Mouse (Mus musculus) MEL (cell line): Measurements from ENCODE around the gene Sh3gl3. TPM values are rescaled to one million over a fixed set of nuclear protein-coding genes. Genes with fewer than 3 reads are reported as not detected.

Source experiments
- DNase-seq: peaks from one replicate; pipeline ENCODE4 v3.0.0; 2011; ENCODE audit warnings: low read depth, low spot score
- H3K27ac ChIP-seq: 2 replicates; pipeline ENCODE4 v1.5.1; 2012; ENCODE audit warnings: low read depth, mild to moderate bottlenecking, control low read depth, low read length, moderate library complexity; ENCODE audit not compliant: control insufficient read depth
- H3K27me3 ChIP-seq, 2 experiments: fragments of 150-350 bp in 1 of 2; sonication (generic) in 1 of 2; 2 replicates each; pipeline ENCODE4 v1.6.1; 2012; ENCODE audit warnings: low read length in 2 of 2, mild to moderate bottlenecking in 2 of 2, improper control_type of control experiment in 1 of 2, moderate library complexity in 1 of 2; ENCODE audit not compliant: insufficient read depth in 2 of 2, control insufficient read depth in 1 of 2
- H3K36me3 ChIP-seq, 2 experiments: 2 replicates each; pipeline ENCODE4 v1.6.1; 2012 to 2014; ENCODE audit warnings: low read length in 2 of 2, improper control_type of control experiment in 1 of 2, inconsistent platforms in 1 of 2, mild to moderate bottlenecking in 1 of 2; ENCODE audit not compliant: insufficient read depth in 2 of 2, control insufficient read depth in 1 of 2
- H3K4me1 ChIP-seq, 2 experiments: fragments of 150-350 bp in 1 of 2; sonication (generic) in 1 of 2; 2 replicates each; pipeline ENCODE4 v1.6.1; 2012; ENCODE audit warnings: low read length in 2 of 2, improper control_type of control experiment in 1 of 2, mild to moderate bottlenecking in 1 of 2; ENCODE audit not compliant: insufficient read depth in 2 of 2, control insufficient read depth in 1 of 2
- H3K4me3 ChIP-seq, 2 experiments: fragments of 150-350 bp in 1 of 2; sonication (generic) in 1 of 2; 2 replicates each; pipeline ENCODE4 v1.5.1; 2012; ENCODE audit warnings: low read depth in 2 of 2, low read length in 2 of 2, mild to moderate bottlenecking in 2 of 2, moderate library complexity in 2 of 2, control low read depth in 1 of 2, improper control_type of control experiment in 1 of 2; ENCODE audit not compliant: control insufficient read depth in 1 of 2, insufficient read depth in 1 of 2
- H3K79me2 ChIP-seq: 2 replicates; pipeline ENCODE4 v1.6.1; 2012; ENCODE audit warnings: mild to moderate bottlenecking, low read length, moderate library complexity; ENCODE audit not compliant: control insufficient read depth, poor library complexity, insufficient read depth
- H3K9ac ChIP-seq: 2 replicates; pipeline ENCODE4 v1.6.1; 2012; ENCODE audit warnings: low read depth, mild to moderate bottlenecking, control low read depth, low read length, moderate library complexity; ENCODE audit not compliant: control insufficient read depth, poor library complexity, severe bottlenecking
- H3K9me3 ChIP-seq: fragments of 150-350 bp; sonication (generic); replicated peaks from 2 replicates; pipeline ENCODE4 v1.6.1; 2012; ENCODE audit warnings: mild to moderate bottlenecking, low read length, improper control_type of control experiment, moderate library complexity; ENCODE audit not compliant: insufficient read depth
- BHLHE40 ChIP-seq: IDR thresholded peaks from 2 replicates; pipeline ENCODE4 v1.6.1; 2012; ENCODE audit warnings: low read depth, mild to moderate bottlenecking, inconsistent platforms, low read length, improper control_type of control experiment, borderline replicate concordance
- CHD2 ChIP-seq: IDR thresholded peaks from 2 replicates; pipeline ENCODE4 v1.6.1; 2011; ENCODE audit warnings: low read length, improper control_type of control experiment
- CTCF ChIP-seq, 3 experiments: IDR thresholded peaks in 2 of 3; conservative IDR thresholded peaks in 1 of 3; 2 replicates each; pipeline ENCODE4 v1.5.1; 2011 to 2012; ENCODE audit warnings: low read length in 3 of 3, low read depth in 2 of 3, mild to moderate bottlenecking in 2 of 3, improper control_type of control experiment in 1 of 3, inconsistent platforms in 1 of 3, mixed read lengths in 1 of 3, moderate library complexity in 1 of 3; ENCODE audit not compliant: control insufficient read depth in 1 of 3, insufficient read depth in 1 of 3, poor library complexity in 1 of 3, severe bottlenecking in 1 of 3
- E2F4 ChIP-seq: IDR thresholded peaks from 2 replicates; pipeline ENCODE4 v1.6.1; 2011; ENCODE audit warnings: low read depth, low read length, improper control_type of control experiment, borderline replicate concordance
- ETS1 ChIP-seq: IDR thresholded peaks from 2 replicates; pipeline ENCODE4 v1.6.1; 2012; ENCODE audit warnings: low read depth, mild to moderate bottlenecking, inconsistent platforms, low read length, improper control_type of control experiment, moderate library complexity
- GATA1 ChIP-seq: IDR thresholded peaks from 2 replicates; pipeline ENCODE4 v1.6.1; 2011; ENCODE audit warnings: low read depth, low read length, improper control_type of control experiment
- KAT2A ChIP-seq: conservative IDR thresholded peaks from 2 replicates; pipeline ENCODE4 v1.6.1; 2012; ENCODE audit warnings: low read depth, low read length, improper control_type of control experiment, inconsistent platforms
- MAZ ChIP-seq: IDR thresholded peaks from 2 replicates; pipeline ENCODE4 v1.6.1; 2012; ENCODE audit warnings: low read depth, mild to moderate bottlenecking, inconsistent platforms, low read length, improper control_type of control experiment
- MYB ChIP-seq: IDR thresholded peaks from 2 replicates; pipeline ENCODE4 v1.6.1; 2011; ENCODE audit warnings: mild to moderate bottlenecking, low read depth, low read length, improper control_type of control experiment
- MYC ChIP-seq: IDR thresholded peaks from 2 replicates; pipeline ENCODE4 v1.6.1; 2011; ENCODE audit warnings: low read depth, mild to moderate bottlenecking, low read length, improper control_type of control experiment, moderate library complexity
- POLR2A ChIP-seq, 2 experiments: IDR thresholded peaks; 2 replicates each; pipeline ENCODE4 v1.6.1; 2011 to 2012; ENCODE audit warnings: low read length in 2 of 2, mild to moderate bottlenecking in 2 of 2, control low read depth in 1 of 2, improper control_type of control experiment in 1 of 2, low read depth in 1 of 2, moderate library complexity in 1 of 2; ENCODE audit not compliant: control insufficient read depth in 1 of 2, insufficient read depth in 1 of 2, poor library complexity in 1 of 2
- POLR2AphosphoS2 ChIP-seq: IDR thresholded peaks from 2 replicates; pipeline ENCODE4 v1.6.1; 2011; ENCODE audit warnings: low read length, improper control_type of control experiment
- RAD21 ChIP-seq: IDR thresholded peaks from 2 replicates; pipeline ENCODE4 v1.6.1; 2011; ENCODE audit warnings: mild to moderate bottlenecking, low read depth, low read length, improper control_type of control experiment
- RCOR1 ChIP-seq: IDR thresholded peaks from 2 replicates; pipeline ENCODE4 v1.6.1; 2012; ENCODE audit warnings: low read depth, mild to moderate bottlenecking, inconsistent platforms, low read length, improper control_type of control experiment
- SMC3 ChIP-seq: IDR thresholded peaks from 2 replicates; pipeline ENCODE4 v1.6.1; 2011; ENCODE audit warnings: low read depth, low read length, improper control_type of control experiment
- TCF12 ChIP-seq: IDR thresholded peaks from 2 replicates; pipeline ENCODE4 v1.6.1; 2014; ENCODE audit warnings: low read depth, mild to moderate bottlenecking, inconsistent platforms, low read length, improper control_type of control experiment, moderate library complexity
- USF2 ChIP-seq, 2 experiments: IDR thresholded peaks; 2 replicates each; pipeline ENCODE4 v1.6.1; 2011 to 2012; ENCODE audit warnings: improper control_type of control experiment in 2 of 2, low read length in 2 of 2, borderline replicate concordance in 1 of 2, inconsistent platforms in 1 of 2, low read depth in 1 of 2, mild to moderate bottlenecking in 1 of 2; ENCODE audit not compliant: insufficient read depth in 1 of 2
- ZC3H11A ChIP-seq: IDR thresholded peaks from 2 replicates; pipeline ENCODE4 v1.6.1; 2012; ENCODE audit warnings: low read depth, mild to moderate bottlenecking, inconsistent platforms, low read length, improper control_type of control experiment
- ZMIZ1 ChIP-seq: IDR thresholded peaks from 2 replicates; pipeline ENCODE4 v1.6.1; 2012; ENCODE audit warnings: low read depth, mild to moderate bottlenecking, inconsistent platforms, low read length, improper control_type of control experiment, moderate library complexity
- ZNF384 ChIP-seq: IDR thresholded peaks from 2 replicates; pipeline ENCODE4 v1.6.1; 2012; ENCODE audit warnings: low read depth, mild to moderate bottlenecking, inconsistent platforms, low read length, improper control_type of control experiment
- polyA plus RNA-seq, 2 experiments: library from polyadenylated mRNA; stranded (reverse) in 1 of 2; unstranded in 1 of 2; fragments of >175 nt in 1 of 2; fragments of >200 nt in 1 of 2; gene quantifications; 2 replicates each; pipeline versions ENCODE4 v1.2.1 to v1.2.4; 2012; ENCODE audit warnings: low replicate concordance in 2 of 2, low read depth in 1 of 2; ENCODE audit not compliant: insufficient read length in 2 of 2, insufficient read depth in 1 of 2, missing spikeins in 1 of 2
- total RNA-seq: library from RNA; depleted of rRNA; stranded (reverse); fragments of 300-350 nt; gene quantifications from 2 replicates; pipeline ENCODE4 v1.2.3, GENCODE M21; 2012

The Sh3gl3 gene
- total and polyA plus RNA-seq, 3 experiments = not detected

DNA sequence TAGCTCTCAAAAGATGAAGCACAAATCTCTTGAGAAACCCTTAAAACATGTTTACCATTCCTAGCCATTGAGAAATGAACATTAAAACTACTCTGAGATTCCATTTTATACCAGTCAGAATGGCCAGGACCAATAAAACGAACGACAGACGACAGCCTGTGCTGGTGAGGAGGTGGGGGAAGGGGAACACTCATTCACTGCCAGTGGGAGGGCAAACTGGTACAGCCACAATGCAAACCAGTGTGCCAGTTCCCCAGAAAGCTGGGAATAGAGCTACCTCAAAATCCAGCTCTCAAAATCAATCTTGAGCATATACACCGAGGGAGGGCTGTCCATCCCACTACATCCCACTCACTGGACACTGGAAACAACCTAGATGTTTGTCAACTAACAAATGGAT, 153.6 kb downstream of the Sh3gl3 start:
- H3K36me3 ChIP-seq = no peaks in the 10 kb centered on the region
- no peak overlapping the region for H3K4me3 ChIP-seq
- no peak for TF ChIP-seq POLR2A (IDR thresholded peaks at IDR 0.05; ENCODE audit: control insufficient read depth in 1 of 2, insufficient read depth in 1 of 2, low read depth in 1 of 2, low read length in 2 of 2, poor library complexity in 1 of 2)
- no peak for TF ChIP-seq E2F4
- TF ChIP-seq POLR2AphosphoS2 = no peak
- TF ChIP-seq RAD21 = no peak
- no peak for TF ChIP-seq MAZ
- no peak for TF ChIP-seq ZMIZ1
- TF ChIP-seq MYB = no peak
- no peak for TF ChIP-seq BHLHE40
- TF ChIP-seq USF2 (IDR thresholded peaks at IDR 0.05; ENCODE audit: borderline replicate concordance in 1 of 2, insufficient read depth in 1 of 2, low read depth in 1 of 2, low read length in 2 of 2) = no peak
- TF ChIP-seq RCOR1 = no peak
- no peak for TF ChIP-seq ETS1
- TF ChIP-seq ZC3H11A = no peak
- TF ChIP-seq MYC = no peak
- TF ChIP-seq CHD2 = no peak
- no peak for TF ChIP-seq ZNF384
- no peak for TF ChIP-seq CTCF (IDR thresholded peaks at IDR 0.05 in 2 of 3, conservative IDR thresholded peaks at IDR 0.05 in 1 of 3; ENCODE audit: control insufficient read depth in 1 of 3, insufficient read depth in 1 of 3, low read depth in 2 of 3, low read length in 3 of 3, poor library complexity in 1 of 3, severe bottlenecking in 1 of 3)
- TF ChIP-seq SMC3 = no peak
- no peak for TF ChIP-seq GATA1
- TF ChIP-seq TCF12 = no peak
- H3K4me1 ChIP-seq = no peaks in the 10 kb centered on the region
- no peaks in the 10 kb centered on the region for H3K27me3 ChIP-seq
- no peak overlapping the region for H3K27ac ChIP-seq
- H3K79me2 ChIP-seq = no peaks in the 10 kb centered on the region
- H3K9me3 ChIP-seq = no peaks in the 10 kb centered on the region
- no peak for DNase-seq
- no peak overlapping the region for H3K9ac ChIP-seq

DNA sequence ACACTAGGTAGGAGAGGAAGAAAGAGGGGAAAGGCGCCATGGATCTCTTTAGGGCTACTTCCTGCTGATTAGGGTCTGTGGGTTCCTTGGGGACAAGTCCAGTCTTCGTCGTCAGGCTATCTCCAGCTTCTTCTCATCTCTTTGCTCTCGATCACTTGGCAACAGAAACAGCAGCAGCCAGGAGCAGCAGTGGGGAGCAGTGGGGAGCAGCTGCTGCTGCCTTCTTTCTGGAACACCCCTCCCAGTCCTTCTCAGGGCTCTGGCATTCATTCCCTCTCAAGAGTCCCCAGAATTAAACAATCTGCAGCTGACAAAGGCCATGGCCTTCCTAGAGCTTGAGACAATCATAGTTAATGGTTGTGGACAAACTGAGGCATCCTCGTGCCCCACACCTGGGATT, 154.2 kb downstream of the Sh3gl3 start:
- no peak overlapping the region for H3K9ac ChIP-seq

More for the DNA sequence above, 154.2 kb downstream of the Sh3gl3 start:
- TF ChIP-seq KAT2A = no peak
- Histone ChIP-seq H3K27ac (no peak overlapping the region), H3K79me2 (no peaks in the 10 kb centered on the region), H3K4me3 (no peak overlapping the region), H3K36me3 (no peaks in the 10 kb centered on the region), H3K9me3 (no peaks in the 10 kb centered on the region), H3K27me3 (no peaks in the 10 kb centered on the region), H3K4me1 (no peaks in the 10 kb centered on the region)
- no peak for DNase-seq
